Mouse (Mus musculus) bone marrow, adult 2 months (tissue): ENCODE measurements around the gene Trp53.

ENCODE experiments used
- CTCF ChIP-seq: fragments of 200-500 bp; IDR thresholded peaks from 2 replicates; pipeline ENCODE4 v1.5.1; 2011; ENCODE audit warnings: low read length, control low read depth; ENCODE audit not compliant: control insufficient read depth, insufficient read depth
- POLR2A ChIP-seq: fragments of 200-500 bp; IDR thresholded peaks from 2 replicates; pipeline ENCODE4 v1.6.1; 2011; ENCODE audit warnings: low read depth, mild to moderate bottlenecking, control low read depth, low read length, borderline replicate concordance; ENCODE audit not compliant: control insufficient read depth

DNA sequence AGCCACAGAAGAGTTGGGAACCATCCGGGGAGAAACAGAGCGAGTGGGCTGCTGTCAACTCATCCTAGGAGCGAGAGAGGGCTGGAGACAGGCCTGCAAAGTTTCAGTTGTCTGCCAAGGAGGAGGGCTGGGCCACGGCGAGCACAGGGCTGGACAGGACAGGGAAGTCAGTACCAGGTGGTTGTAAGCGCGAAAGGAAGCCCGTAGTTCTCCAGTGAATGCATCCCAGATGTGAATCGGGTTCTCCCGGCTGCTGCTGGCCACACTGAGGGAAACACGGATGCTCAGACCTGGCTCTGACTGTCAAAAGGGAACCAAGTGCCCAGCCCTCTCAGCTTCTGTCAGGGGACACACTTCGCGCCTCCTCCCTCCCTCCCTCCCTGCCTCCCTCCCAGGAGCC lies 16.8 kb upstream of the Trp53 start:
- TF ChIP-seq CTCF (no peak), POLR2A (no peak)
